Mouse (Mus musculus) embryonic facial prominence, embryonic 14.5 days (tissue): ENCODE measurements around the gene Prr12. TPM values are rescaled to one million over a fixed set of nuclear protein-coding genes. Genes with fewer than 3 reads are reported as not detected.

ENCODE experiments used
- ATAC-seq: fragments of 200-750 bp; cut with Nextera tagmentation; 2 replicates; pipeline ENCODE4 v1.8.0; 2017; ENCODE audit warnings: low read depth, moderate number of reproducible peaks, moderate TSS enrichment
- DNase-seq: peaks from one replicate; pipeline ENCODE4 v3.0.0-alpha.2; 2015; ENCODE audit warnings: low spot score
- H3K27ac ChIP-seq: fragments of 300-500 bp; sonication (generic); replicated peaks from 2 replicates; pipeline ENCODE4 v1.5.1; 2014; ENCODE audit warnings: low read depth, mild to moderate bottlenecking, low read length, moderate library complexity
- H3K27me3 ChIP-seq: fragments of 300-500 bp; sonication (generic); replicated peaks from 2 replicates; pipeline ENCODE4 v1.6.1; 2014; ENCODE audit warnings: low read length; ENCODE audit not compliant: control insufficient read depth, insufficient read depth
- H3K36me3 ChIP-seq: fragments of 300-500 bp; sonication (generic); 2 replicates; pipeline ENCODE4 v1.6.1; 2014; ENCODE audit warnings: low read length, mixed read lengths; ENCODE audit not compliant: control insufficient read depth, insufficient read depth
- H3K4me1 ChIP-seq: fragments of 300-500 bp; sonication (generic); 2 replicates; pipeline ENCODE4 v1.6.1; 2014; ENCODE audit warnings: antibody characterized with exemption, low read length; ENCODE audit not compliant: control insufficient read depth, insufficient read depth
- H3K4me2 ChIP-seq: fragments of 300-500 bp; sonication (generic); 2 replicates; pipeline ENCODE4 v1.6.1; 2014; ENCODE audit warnings: low read depth, mild to moderate bottlenecking, low read length, moderate library complexity, mixed read lengths
- H3K4me3 ChIP-seq: fragments of 300-500 bp; sonication (generic); 2 replicates; pipeline ENCODE4 v1.5.1; 2014; ENCODE audit warnings: low read depth, mild to moderate bottlenecking, low read length
- H3K9ac ChIP-seq: fragments of 300-500 bp; sonication (generic); 2 replicates; pipeline ENCODE4 v1.6.1; 2014; ENCODE audit warnings: low read depth, mild to moderate bottlenecking, low read length, moderate library complexity, mixed read lengths
- H3K9me3 ChIP-seq: fragments of 300-500 bp; sonication (generic); 2 replicates; pipeline ENCODE4 v1.6.1; 2016; ENCODE audit warnings: low read length; ENCODE audit not compliant: control insufficient read depth
- WGBS: fragments of 180-500 bp; shearing (Covaris S2); extraction: QIAGEN DNeasy Blood & Tissue Kit; methylation state at CpG from one replicate; pipeline ENCODE4 v1.1.7; 2014; 5-methylcytosine and 5-hydroxymethylcytosine counted together
- polyA plus RNA-seq: library from polyadenylated mRNA; unstranded; fragments of >200 nt; fragmentation: Nextera tagmentation; extraction: Ambion mirVana; gene quantifications from 2 replicates; pipeline ENCODE4 v1.2.1, GENCODE M21; 2014

Prr12 gene
- polyA plus RNA-seq, 1 experiment from 2014 or later: 12.8 TPM

- Histone ChIP-seq H3K4me1 (peaks cover 4% of the 10 kb centered on the region; the same call in 1 of the 2 replicates), H3K27me3 (no peaks in the 10 kb centered on the region), H3K36me3 (peaks cover 61% of the 10 kb centered on the region), H3K9ac (peak overlapping the region; percentile 1; the same call in 1 of the 2 replicates), H3K4me2 (peak overlapping the region; percentile 20; the same call in 1 of the 2 replicates), H3K9me3 (no peaks in the 10 kb centered on the region), H3K27ac (peak overlapping the region; percentile 79), H3K4me3 (no peak overlapping the region)
- 57% methylated on average over 25 of the region's 25 CpGs for WGBS
- ATAC-seq (peak; percentile 23; the same call in 1 of the 2 replicates), DNase-seq (peak; percentile 81)
These were observed 30.0 kb upstream of the Prr12 start for GRCm38 (mm10) chr7:45082401-45083299.

DNA sequence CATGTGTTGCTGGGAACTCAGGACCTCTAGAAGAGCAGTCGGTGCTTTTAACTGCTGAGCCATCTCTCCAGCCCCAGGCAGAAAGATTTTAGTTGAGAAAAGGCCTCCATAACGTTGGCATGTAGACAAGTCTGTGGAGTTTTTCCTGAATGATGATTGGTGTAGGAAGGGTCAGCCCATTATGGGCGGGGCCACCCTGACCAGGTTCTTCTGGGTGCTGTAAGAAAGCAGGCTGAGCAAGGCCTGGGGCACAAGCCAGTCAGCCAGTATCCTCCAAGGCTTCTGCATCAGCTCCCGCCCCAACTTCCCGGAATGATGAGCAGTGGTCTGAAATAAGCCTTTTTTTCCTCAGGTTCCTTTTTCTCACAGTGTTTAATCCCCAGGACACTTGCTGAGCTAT, 28.3 kb upstream of the Prr12 start:
- 0 out of 2 replicates have a peak overlapping the region, but pooled peaks have one; percentile 33 for H3K27ac ChIP-seq
- no peak overlapping the region for H3K9ac ChIP-seq
- ATAC-seq (no peak), DNase-seq (peak; percentile 54)
- no peaks in the 10 kb centered on the region for H3K9me3 ChIP-seq
- no peak overlapping the region for H3K4me3 ChIP-seq
- WGBS: 54% methylated on average over 5 of the region's 5 CpGs
- peaks cover 4% of the 10 kb centered on the region; the same call in 1 of the 2 replicates for H3K4me1 ChIP-seq
- no peaks in the 10 kb centered on the region for H3K27me3 ChIP-seq
- H3K36me3 ChIP-seq: peaks cover 61% of the 10 kb centered on the region
- H3K4me2 ChIP-seq: no peak overlapping the region

GRCm38 (mm10) chr7:45079856-45080255, 27.2 kb upstream of the Prr12 start:
- WGBS: 2% methylated on average over 10 of the region's 10 CpGs

GRCm38 (mm10) chr7:45078513-45078912, 25.8 kb upstream of the Prr12 start:
- 37% methylated on average over 9 of the region's 9 CpGs for WGBS
- no peak overlapping the region for H3K9ac ChIP-seq
- peaks cover 4% of the 10 kb centered on the region; the same call in 1 of the 2 replicates for H3K4me1 ChIP-seq
- peaks cover 56% of the 10 kb centered on the region for H3K36me3 ChIP-seq
- no peak overlapping the region for H3K4me3 ChIP-seq
- no peak overlapping the region for H3K4me2 ChIP-seq
- no peaks in the 10 kb centered on the region for H3K9me3 ChIP-seq
- ATAC-seq (no peak), DNase-seq (peak; percentile 82)
- no peaks in the 10 kb centered on the region for H3K27me3 ChIP-seq
- no peak overlapping the region for H3K27ac ChIP-seq

More at GRCm38 (mm10) chr7:45079856-45080255, 27.2 kb upstream of the Prr12 start:
- Histone ChIP-seq H3K36me3 (peaks cover 61% of the 10 kb centered on the region), H3K4me2 (no peak overlapping the region), H3K4me3 (no peak overlapping the region), H3K4me1 (peaks cover 4% of the 10 kb centered on the region; the same call in 1 of the 2 replicates), H3K27me3 (no peaks in the 10 kb centered on the region), H3K9ac (no peak overlapping the region), H3K9me3 (no peaks in the 10 kb centered on the region), H3K27ac (no peak overlapping the region)
- DNase-seq: peak; percentile 92
- peak; percentile 46 for ATAC-seq

DNA sequence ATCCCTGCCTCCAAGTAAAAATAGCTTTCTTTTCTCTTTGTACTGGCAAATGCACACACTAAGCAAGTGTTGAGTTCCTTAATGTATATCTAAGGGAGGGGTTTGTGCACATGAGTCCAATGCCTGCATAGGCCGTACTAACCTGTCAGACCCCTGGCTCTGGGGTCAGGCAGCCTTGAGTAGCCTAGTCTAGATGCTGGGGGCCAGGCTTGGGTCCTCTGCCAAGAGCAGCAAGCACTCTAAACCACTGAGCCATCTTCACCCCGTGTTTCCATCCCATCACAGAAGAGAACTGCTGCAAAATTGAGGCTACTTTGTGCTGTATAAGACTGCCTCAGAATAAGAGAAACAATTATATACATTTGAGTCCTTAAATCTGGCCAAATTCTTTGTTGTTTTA, 25.1 kb upstream of the Prr12 start:
- H3K4me2 ChIP-seq: no peak overlapping the region
- DNase-seq (no peak), ATAC-seq (no peak)
- peaks cover 49% of the 10 kb centered on the region for H3K36me3 ChIP-seq
- no peak overlapping the region for H3K4me3 ChIP-seq
- no peak overlapping the region for H3K9ac ChIP-seq
- H3K27me3 ChIP-seq: no peaks in the 10 kb centered on the region
- H3K9me3 ChIP-seq: no peaks in the 10 kb centered on the region
- H3K4me1 ChIP-seq: peaks cover 3% of the 10 kb centered on the region; the same call in 1 of the 2 replicates
- H3K27ac ChIP-seq: no peak overlapping the region
- WGBS: 84% methylated on average over 2 of the region's 2 CpGs

DNA sequence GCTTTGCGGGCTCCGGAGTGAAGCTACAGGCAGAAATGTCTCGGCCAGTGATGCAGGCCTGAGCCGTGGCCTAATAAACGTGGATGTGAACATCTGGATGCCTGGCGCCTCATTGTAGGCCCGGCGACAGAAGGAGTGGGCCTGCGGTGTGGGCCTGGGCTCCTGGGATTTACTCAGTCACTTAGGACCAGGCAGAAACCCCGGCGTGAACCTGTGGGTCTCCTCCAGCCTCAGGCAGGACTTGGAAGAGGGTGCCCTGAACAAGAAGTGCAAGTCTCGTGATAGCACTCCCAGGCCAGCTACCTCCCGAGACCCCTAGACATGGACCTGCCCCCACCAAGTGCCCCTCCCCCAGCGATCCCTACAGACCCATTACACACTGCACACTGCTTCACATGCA, 24.6 kb upstream of the Prr12 start:
- H3K9me3 ChIP-seq: no peaks in the 10 kb centered on the region
- H3K4me2 ChIP-seq: no peak overlapping the region
- WGBS: 85% methylated on average over 14 of the region's 14 CpGs
- no peak overlapping the region for H3K27ac ChIP-seq
- H3K9ac ChIP-seq: no peak overlapping the region
- no peaks in the 10 kb centered on the region for H3K4me1 ChIP-seq
- H3K36me3 ChIP-seq: peaks cover 44% of the 10 kb centered on the region
- H3K4me3 ChIP-seq: no peak overlapping the region
- ATAC-seq (no peak), DNase-seq (no peak)
- no peaks in the 10 kb centered on the region for H3K27me3 ChIP-seq

GRCm38 (mm10) chr7:45076501-45076900, 23.8 kb upstream of the Prr12 start:
- no peak overlapping the region for H3K9ac ChIP-seq
- no peaks in the 10 kb centered on the region for H3K4me1 ChIP-seq
- WGBS: 87% methylated on average over 30 of the region's 30 CpGs

DNA sequence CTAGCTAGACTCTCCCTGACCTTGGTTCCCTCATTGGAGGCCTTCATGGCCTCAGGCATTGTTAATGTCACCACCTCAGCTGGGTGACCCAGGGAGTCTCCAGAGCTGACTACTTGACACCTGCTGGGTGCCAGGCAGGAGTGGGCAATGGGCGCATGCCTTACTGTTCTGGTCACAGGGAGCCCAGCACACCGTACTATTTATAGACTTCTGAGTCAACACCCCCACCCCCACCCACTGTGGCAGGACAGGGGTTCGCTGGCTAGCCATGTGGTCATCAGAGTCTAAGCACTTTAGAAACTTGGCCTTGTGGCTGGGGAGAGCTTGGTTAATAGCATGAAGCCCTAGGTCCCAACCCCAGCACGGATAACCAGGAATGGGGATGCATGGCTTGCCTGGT, 22.7 kb upstream of the Prr12 start:
- Histone ChIP-seq H3K9me3 (no peaks in the 10 kb centered on the region), H3K4me3 (no peak overlapping the region), H3K27ac (no peak overlapping the region), H3K27me3 (no peaks in the 10 kb centered on the region), H3K4me1 (no peaks in the 10 kb centered on the region), H3K36me3 (peaks cover 39% of the 10 kb centered on the region; the same call in 1 of the 2 replicates), H3K9ac (no peak overlapping the region), H3K4me2 (no peak overlapping the region)
- 82% methylated on average over 3 of the region's 4 CpGs for WGBS
- DNase-seq (no peak), ATAC-seq (no peak)

More at GRCm38 (mm10) chr7:45076501-45076900, 23.8 kb upstream of the Prr12 start:
- H3K4me3 ChIP-seq: no peak overlapping the region
- no peak for DNase-seq
- H3K27ac ChIP-seq: no peak overlapping the region
- ATAC-seq: no peak
- H3K36me3 ChIP-seq: peaks cover 39% of the 10 kb centered on the region; the same call in 1 of the 2 replicates
- no peak overlapping the region for H3K4me2 ChIP-seq
- no peaks in the 10 kb centered on the region for H3K27me3 ChIP-seq
- no peaks in the 10 kb centered on the region for H3K9me3 ChIP-seq
